Mouse (Mus musculus): ENCODE results near the gene Tfcp2l1. TPM values are rescaled to one million over a fixed set of nuclear protein-coding genes. Genes with fewer than 3 reads are reported as not detected.

Gene Tfcp2l1
- total and polyA plus RNA-seq, 3 experiments, result 0.03 to 0.08 (median 0.04) TPM

DNA sequence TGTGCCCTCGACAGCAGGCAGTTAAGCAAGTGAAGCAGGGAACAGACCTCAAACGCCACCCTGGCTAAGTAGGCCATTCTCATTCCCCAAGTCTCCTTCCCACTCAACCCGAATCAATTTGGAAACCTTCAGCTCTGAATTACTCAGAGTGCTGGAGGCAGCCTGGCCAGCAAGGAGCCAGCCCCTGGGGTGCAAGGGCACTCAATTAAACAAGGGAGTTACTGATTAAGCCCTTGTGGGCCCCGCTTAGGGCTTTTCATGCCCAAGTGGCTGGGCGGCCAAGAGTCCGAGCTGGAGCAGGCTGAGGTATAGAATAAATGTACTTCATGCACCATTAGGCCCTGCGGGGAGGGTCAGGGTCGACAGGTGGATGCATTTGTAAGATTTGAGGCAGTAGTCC lies 44.5 kb downstream of the Tfcp2l1 start:
- dilution Hi-C loops (cut with MboI; ENCODE audit: extremely low pct_ligation_motif_present, extremely low pct_unique_long_range_greater_than_20kb, low sequenced_read_pairs), result no loop called here
- no peak for DNase-seq (ENCODE audit: extremely low read depth)

DNA sequence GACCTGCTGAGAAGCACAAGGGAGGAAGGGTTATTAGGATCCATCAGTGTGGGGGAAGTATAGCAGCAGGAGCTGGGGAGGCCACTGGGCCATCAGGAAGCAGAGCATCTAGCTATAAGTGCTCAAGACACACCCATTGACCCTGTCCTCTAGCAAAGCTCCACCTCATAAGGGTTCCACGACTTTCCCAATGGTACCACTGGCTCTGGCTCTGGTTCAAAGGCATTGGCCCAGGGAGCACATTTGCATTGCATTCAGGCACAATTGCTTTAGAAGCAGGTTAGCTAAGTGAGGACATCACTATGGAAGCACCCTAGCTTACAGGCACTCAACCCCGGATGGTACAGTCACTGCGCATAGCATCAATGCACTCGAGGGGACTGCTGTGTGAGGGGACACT lies 46.4 kb downstream of the Tfcp2l1 start:
- no peaks in the 10 kb centered on the region for H3K36me3 ChIP-seq (replicated peaks in 1 of 2; ENCODE audit: control insufficient read depth in 1 of 2, insufficient read depth in 1 of 2, low read length in 1 of 2)
- no peaks in the 10 kb centered on the region for H3K9me3 ChIP-seq (replicated peaks; ENCODE audit: low read length)
- dilution Hi-C loops (cut with MboI; ENCODE audit: extremely low pct_ligation_motif_present, extremely low pct_unique_long_range_greater_than_20kb, low sequenced_read_pairs), result no loop called here
- TF ChIP-seq CHD1 (IDR thresholded peaks at IDR 0.05; ENCODE audit: low read depth, low read length), result no peak
- no peak for TF ChIP-seq JUN (IDR thresholded peaks at IDR 0.05; ENCODE audit: insufficient read depth, low read depth, low read length)
- TF ChIP-seq ZMIZ1 (IDR thresholded peaks at IDR 0.05; ENCODE audit: low read depth, low read length), result no peak
- TF ChIP-seq ZNF384 (IDR thresholded peaks at IDR 0.05; ENCODE audit: low read depth, low read length), result no peak
- no peak for TF ChIP-seq NRF1 (IDR thresholded peaks at IDR 0.05; ENCODE audit: low read depth, low read length)
- TF ChIP-seq MAX (IDR thresholded peaks at IDR 0.05; ENCODE audit: low read length), result no peak
- TF ChIP-seq UBTF (IDR thresholded peaks at IDR 0.05; ENCODE audit: low read depth, low read length), result no peak
- TF ChIP-seq NELFE (IDR thresholded peaks at IDR 0.05; ENCODE audit: low read depth, low read length), result no peak
- no peak overlapping the region for H3K27ac ChIP-seq (ENCODE audit: insufficient read depth, low read depth)
- H3K9ac ChIP-seq (ENCODE audit: insufficient read depth, low read depth), result no peak overlapping the region
- in situ Hi-C loops (cut with MboI; ENCODE audit: low pct_ligation_motif_present, low pct_unique_long_range_greater_than_20kb, low sequenced_read_pairs), result no loop called here
- peaks cover 2 to 8% of the 10 kb centered on the region in 2 experiments; a peak in 2 of 4 replicates for H3K4me1 ChIP-seq (ENCODE audit: control insufficient read depth in 1 of 2, insufficient read depth in 2 of 2)
- no peak for DNase-seq (ENCODE audit: extremely low read depth)
- H3K4me3 ChIP-seq (replicated peaks in 1 of 3; ENCODE audit: low read depth in 2 of 3, low read length in 2 of 3, poor library complexity in 1 of 3), result no peak overlapping the region
- no peaks in the 10 kb centered on the region for H3K79me2 ChIP-seq (replicated peaks; ENCODE audit: control insufficient read depth, extremely low read depth, insufficient read depth, poor library complexity, severe bottlenecking)
- H3K4me2 ChIP-seq (ENCODE audit: insufficient read depth, low read depth, poor library complexity, severe bottlenecking), result no peak overlapping the region
- no peaks in the 10 kb centered on the region for H3K27me3 ChIP-seq (replicated peaks)

More for the DNA sequence above, 44.5 kb downstream of the Tfcp2l1 start:
- Histone ChIP-seq H3K4me2 (ENCODE audit: insufficient read depth, low read depth, poor library complexity, severe bottlenecking) (no peak overlapping the region), H3K9ac (ENCODE audit: insufficient read depth, low read depth) (no peak overlapping the region), H3K4me3 (replicated peaks in 1 of 3; ENCODE audit: low read depth in 2 of 3, low read length in 2 of 3, poor library complexity in 1 of 3) (no peak overlapping the region), H3K79me2 (replicated peaks; ENCODE audit: control insufficient read depth, extremely low read depth, insufficient read depth, poor library complexity, severe bottlenecking) (no peaks in the 10 kb centered on the region), H3K27me3 (replicated peaks) (no peaks in the 10 kb centered on the region), H3K36me3 (replicated peaks in 1 of 2; ENCODE audit: control insufficient read depth in 1 of 2, insufficient read depth in 1 of 2, low read length in 1 of 2) (no peaks in the 10 kb centered on the region), H3K27ac (ENCODE audit: insufficient read depth, low read depth) (no peak overlapping the region), H3K9me3 (replicated peaks; ENCODE audit: low read length) (no peaks in the 10 kb centered on the region), H3K4me1 (ENCODE audit: control insufficient read depth in 1 of 2, insufficient read depth in 2 of 2) (peaks cover 2 to 3% of the 10 kb centered on the region in 2 experiments; a peak in 2 of 4 replicates)
- no peak for TF ChIP-seq UBTF (IDR thresholded peaks at IDR 0.05; ENCODE audit: low read depth, low read length)
- no peak for TF ChIP-seq CHD2 (IDR thresholded peaks at IDR 0.05; ENCODE audit: low read length)
- no peak for TF ChIP-seq EP300 (IDR thresholded peaks at IDR 0.05; ENCODE audit: low read length)
- in situ Hi-C loops (cut with MboI; ENCODE audit: low pct_ligation_motif_present, low pct_unique_long_range_greater_than_20kb, low sequenced_read_pairs), result no loop called here

DNA sequence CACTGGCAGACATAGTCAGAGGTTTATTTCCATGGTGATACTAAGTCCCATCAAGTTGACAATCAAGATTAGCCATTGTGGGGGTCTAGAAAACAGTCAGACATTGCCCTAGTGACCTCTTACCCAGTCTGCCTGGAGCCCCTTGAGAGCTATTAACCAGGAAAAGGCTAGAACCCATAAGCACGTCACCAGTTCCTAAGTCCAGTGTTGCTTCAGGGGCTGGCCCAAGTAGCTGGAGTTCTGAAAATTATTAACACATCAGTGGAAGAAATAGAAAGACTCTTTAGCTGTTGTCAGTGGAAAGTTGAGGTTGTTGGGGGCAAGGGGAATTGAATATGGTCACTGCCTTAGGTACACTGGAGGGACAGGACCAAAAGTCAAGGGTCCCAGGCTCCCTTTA lies 54.2 kb downstream of the Tfcp2l1 start:
- in situ Hi-C loops (cut with MboI; ENCODE audit: low pct_ligation_motif_present, low pct_unique_long_range_greater_than_20kb, low sequenced_read_pairs) (no loop called here), dilution Hi-C loops (cut with MboI; ENCODE audit: extremely low pct_ligation_motif_present, extremely low pct_unique_long_range_greater_than_20kb, low sequenced_read_pairs) (no loop called here)
- TF ChIP-seq RCOR1 (conservative IDR thresholded peaks at IDR 0.05; ENCODE audit: low read depth, low read length), result no peak
- TF ChIP-seq USF1 (IDR thresholded peaks at IDR 0.05; ENCODE audit: low read depth, low read length), result no peak
- TF ChIP-seq MAFK (IDR thresholded peaks at IDR 0.05; ENCODE audit: insufficient replicate concordance, low read length), result no peak
- no peak for TF ChIP-seq HCFC1 (IDR thresholded peaks at IDR 0.05; ENCODE audit: low read depth, low read length)
- TF ChIP-seq ZKSCAN1 (IDR thresholded peaks at IDR 0.05; ENCODE audit: borderline replicate concordance, low read depth, low read length), result no peak
- no peak for TF ChIP-seq BHLHE40 (IDR thresholded peaks at IDR 0.05; ENCODE audit: low read depth, low read length)
- TF ChIP-seq MAX (IDR thresholded peaks at IDR 0.05; ENCODE audit: low read length), result no peak
- no peak for TF ChIP-seq TBP (conservative IDR thresholded peaks at IDR 0.05; ENCODE audit: low read depth, low read length)
- no peak for TF ChIP-seq SMC3 (IDR thresholded peaks at IDR 0.05; ENCODE audit: low read depth, low read length)
- TF ChIP-seq MEF2A (IDR thresholded peaks at IDR 0.05; ENCODE audit: borderline replicate concordance, low read depth, low read length), result no peak
- Histone ChIP-seq H3K9ac (ENCODE audit: insufficient read depth, low read depth) (no peak overlapping the region), H3K9me3 (replicated peaks; ENCODE audit: low read length) (no peaks in the 10 kb centered on the region), H3K27ac (ENCODE audit: insufficient read depth, low read depth) (no peak overlapping the region), H3K4me3 (replicated peaks in 1 of 3; ENCODE audit: low read depth in 2 of 3, low read length in 2 of 3, poor library complexity in 1 of 3) (no peak overlapping the region), H3K36me3 (replicated peaks in 1 of 2; ENCODE audit: control insufficient read depth in 1 of 2, insufficient read depth in 1 of 2, low read length in 1 of 2) (no peaks in the 10 kb centered on the region), H3K4me1 (ENCODE audit: control insufficient read depth in 1 of 2, insufficient read depth in 2 of 2) (peaks cover 0 to 27% of the 10 kb centered on the region in 2 experiments; a peak in 3 of 4 replicates), H3K79me2 (replicated peaks; ENCODE audit: control insufficient read depth, extremely low read depth, insufficient read depth, poor library complexity, severe bottlenecking) (no peaks in the 10 kb centered on the region), H3K27me3 (replicated peaks) (no peaks in the 10 kb centered on the region), H3K4me2 (ENCODE audit: insufficient read depth, low read depth, poor library complexity, severe bottlenecking) (no peak overlapping the region)
- DNase-seq (ENCODE audit: extremely low read depth), result no peak

Measured in CH12.LX (cell line).